Mouse (Mus musculus): ENCODE data around the gene Glb1l. TPM values are rescaled to one million over a fixed set of nuclear protein-coding genes. Genes with fewer than 3 reads are reported as not detected.

Glb1l gene
- polyA plus RNA-seq, 1 experiment from 2014 or later: 19.9 TPM

DNA sequence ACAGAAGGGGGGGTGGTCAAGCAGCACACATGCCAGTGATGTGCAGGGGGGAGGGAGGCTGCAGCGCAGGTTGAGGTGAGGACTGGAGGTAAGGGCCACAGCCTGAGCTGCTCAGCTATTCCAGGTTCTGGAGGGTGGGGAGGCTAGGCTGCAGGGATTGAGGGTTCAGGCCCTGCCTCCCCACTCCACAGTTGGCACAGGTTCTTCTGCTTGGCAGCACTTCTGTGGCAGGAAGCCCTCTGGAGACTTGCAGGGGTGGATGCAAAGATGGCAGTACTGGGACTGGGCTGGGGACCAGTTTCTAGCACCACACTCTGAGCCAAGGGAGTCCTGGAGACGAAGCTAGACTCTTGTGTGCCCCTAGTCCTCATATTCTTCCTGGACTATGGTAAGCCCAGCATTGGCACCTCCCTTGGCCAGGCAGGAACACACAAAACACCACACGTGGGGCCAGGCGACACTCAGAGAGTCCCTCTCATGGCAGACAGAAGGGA, 29.2 kb downstream of the Glb1l start:
- Histone ChIP-seq H3K9me3 (no peaks in the 10 kb centered on the region), H3K4me3 (no peak overlapping the region), H3K27ac (no peak overlapping the region), H3K4me1 (replicated peaks) (peaks cover 34% of the 10 kb centered on the region), H3K27me3 (ENCODE audit: insufficient read depth, poor library complexity, severe bottlenecking) (no peaks in the 10 kb centered on the region), H3K36me3 (peaks cover 68% of the 10 kb centered on the region)
- WGBS: 88% methylated on average over 4 of the region's 4 CpGs
- no peak for DNase-seq (ENCODE audit: low spot score)

DNA sequence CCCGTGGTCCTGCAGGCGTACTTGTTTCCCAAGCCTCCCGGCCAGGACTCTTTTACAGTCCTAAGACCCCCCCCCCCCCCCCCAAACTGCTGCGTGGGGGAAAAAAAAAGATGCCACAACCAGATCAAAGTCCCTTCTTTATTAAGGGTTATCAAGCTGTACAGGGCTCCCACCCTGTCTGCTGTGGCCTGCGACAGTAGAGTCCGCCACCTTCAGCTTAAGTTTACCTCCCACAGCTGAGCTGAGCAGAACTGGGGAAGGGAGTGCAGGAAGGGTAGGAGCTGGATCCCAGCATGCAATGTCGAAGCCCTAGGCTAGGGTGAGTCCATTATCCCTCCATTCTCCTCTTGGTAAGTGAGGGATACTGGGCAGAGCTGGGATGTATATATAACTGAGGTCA, 29.9 kb downstream of the Glb1l start:
- Histone ChIP-seq H3K27me3 (ENCODE audit: insufficient read depth, poor library complexity, severe bottlenecking) (no peaks in the 10 kb centered on the region), H3K4me1 (replicated peaks) (peaks cover 34% of the 10 kb centered on the region), H3K36me3 (peaks cover 68% of the 10 kb centered on the region), H3K27ac (peak overlapping the region; percentile 88), H3K4me3 (peak overlapping the region; percentile 73), H3K9me3 (no peaks in the 10 kb centered on the region)
- DNase-seq (ENCODE audit: low spot score): no peak
- WGBS: 39% methylated on average over 7 of the region's 7 CpGs

DNA sequence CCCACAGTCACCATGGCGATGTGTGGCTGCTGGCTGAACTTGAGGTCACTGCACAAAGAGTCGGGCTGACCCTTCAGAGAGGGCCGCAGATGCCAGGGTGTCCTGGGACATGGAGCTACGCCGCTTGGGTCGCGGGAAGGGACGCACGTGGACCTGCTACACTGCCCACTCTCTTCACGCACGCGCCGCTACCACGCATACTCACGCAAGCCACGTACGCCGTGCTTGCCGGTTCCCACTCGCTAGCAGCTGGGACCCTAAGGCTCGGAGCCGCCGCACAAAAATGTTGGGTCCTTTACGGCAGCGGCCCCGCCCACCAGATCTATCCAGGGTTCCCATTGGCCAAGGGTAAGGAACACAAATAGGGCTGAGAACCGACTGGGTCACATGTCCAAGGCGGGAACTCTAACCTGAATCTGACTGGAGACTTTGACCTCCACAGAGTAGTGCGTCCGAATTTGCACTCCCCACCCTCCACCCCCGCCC, 30.5 kb downstream of the Glb1l start, which contains the start of gene Abcb6:
TSS of gene Abcb6 (minus strand) at position 288 of the 486 bp plus-strand sequence.
- Histone ChIP-seq H3K4me1 (replicated peaks) (peaks cover 34% of the 10 kb centered on the region), H3K9me3 (no peaks in the 10 kb centered on the region), H3K36me3 (peaks cover 68% of the 10 kb centered on the region), H3K4me3 (peak within 1 kb of the TSS; percentile 73), H3K27me3 (ENCODE audit: insufficient read depth, poor library complexity, severe bottlenecking) (no peaks in the 10 kb centered on the region), H3K27ac (peak within 1 kb of the TSS; percentile 88)
- DNase-seq (ENCODE audit: low spot score): peak; percentile 94
- WGBS: under 1% methylated on average over 31 of the region's 31 CpGs

DNA sequence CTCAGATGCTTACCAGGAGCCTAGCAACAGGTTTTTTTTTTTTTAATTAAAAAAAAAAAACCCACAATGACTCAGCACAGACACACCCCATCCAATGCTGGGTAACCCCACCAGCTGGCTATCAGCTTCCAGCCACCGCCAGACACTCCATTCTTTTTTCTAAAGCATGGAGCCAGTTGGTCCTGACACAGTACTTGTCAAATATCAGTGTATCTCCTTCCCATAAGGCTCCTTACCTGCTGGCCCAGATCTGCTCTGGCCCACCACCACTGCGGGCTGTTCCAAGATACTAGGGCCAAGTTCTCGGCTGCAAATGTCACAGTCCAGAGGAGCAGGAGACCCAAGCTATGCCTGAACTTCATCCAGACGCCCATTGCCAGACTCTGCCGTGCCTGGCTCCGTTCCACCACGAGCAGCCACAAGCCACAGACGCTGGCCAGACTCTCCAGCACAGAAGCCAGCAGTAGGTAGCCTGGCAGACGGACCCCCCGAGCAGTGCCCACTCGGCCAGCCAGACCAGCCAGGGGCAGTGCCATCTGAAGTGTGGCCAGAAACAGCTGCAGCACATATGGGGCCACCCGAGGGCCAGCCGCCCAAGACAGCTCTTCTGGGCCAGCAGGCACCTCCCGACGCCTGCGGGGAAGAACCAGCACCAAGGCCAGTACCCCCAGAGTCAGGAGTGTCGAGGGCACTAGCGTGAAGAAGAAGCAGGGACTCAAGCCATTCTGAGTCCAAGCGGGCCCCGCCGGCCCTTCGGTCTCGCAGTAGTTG, 31.1 kb downstream of the Glb1l start:
- Histone ChIP-seq H3K4me1 (replicated peaks) (peaks cover 34% of the 10 kb centered on the region), H3K27ac (peak overlapping the region; percentile 88), H3K36me3 (peaks cover 68% of the 10 kb centered on the region), H3K27me3 (ENCODE audit: insufficient read depth, poor library complexity, severe bottlenecking) (no peaks in the 10 kb centered on the region), H3K9me3 (no peaks in the 10 kb centered on the region), H3K4me3 (peak overlapping the region; percentile 73)
- DNase-seq (ENCODE audit: low spot score): peak; percentile 6
- WGBS: 11% methylated on average over 23 of the region's 23 CpGs

DNA sequence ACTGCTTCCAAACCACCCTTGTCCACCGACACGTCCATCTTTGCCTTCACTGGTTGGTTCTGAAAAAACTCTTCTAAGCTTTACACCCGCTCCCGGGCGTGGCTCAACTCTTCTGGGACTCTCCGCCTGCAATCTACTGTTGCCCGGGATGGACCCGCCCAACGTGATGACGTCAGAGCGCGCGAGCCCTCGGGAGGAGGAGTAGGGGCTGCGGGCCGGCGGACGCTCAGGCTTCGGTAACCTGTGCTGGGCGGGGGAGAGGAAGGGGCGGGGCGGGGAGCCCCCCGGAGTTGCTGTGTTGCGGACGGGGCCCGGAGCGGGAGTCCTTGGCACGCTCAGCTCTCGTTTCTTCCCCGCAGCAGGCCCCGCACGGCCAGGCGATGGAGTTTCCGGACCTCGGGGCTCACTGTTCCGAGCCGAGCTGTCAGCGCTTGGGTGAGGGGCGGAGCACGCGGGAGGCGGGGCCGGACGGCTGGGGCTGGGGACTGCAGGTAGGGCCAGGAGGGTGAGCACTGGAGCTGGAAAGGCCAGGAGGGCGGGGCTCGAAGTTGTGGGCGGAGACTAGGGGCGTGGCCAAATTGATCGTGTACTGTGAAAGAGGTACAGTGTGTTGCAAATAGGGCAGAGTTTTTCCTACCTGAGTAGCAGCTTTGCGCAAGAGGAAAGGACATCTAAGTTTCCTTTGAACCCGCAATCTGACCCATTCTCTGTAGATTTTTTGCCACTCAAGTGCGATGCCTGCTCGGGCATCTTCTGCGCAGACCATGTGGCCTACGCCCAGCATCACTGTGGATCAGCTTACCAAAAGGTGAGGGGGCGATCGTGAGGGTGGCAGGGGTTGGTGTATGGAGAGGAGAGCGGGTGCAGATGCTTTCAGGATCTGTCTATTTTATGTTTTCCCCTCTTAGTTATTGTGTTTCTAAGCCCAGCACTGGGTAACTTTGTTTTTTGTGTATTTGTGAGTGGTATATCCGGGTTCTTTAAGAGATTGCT, 41.8 kb downstream of the Glb1l start, which contains the start of gene Zfand2b:
TSS of gene Zfand2b (plus strand) at position 175 of the 993 bp plus-strand sequence.
- peaks cover 36% of the 10 kb centered on the region for H3K36me3 ChIP-seq
- peaks cover 18% of the 10 kb centered on the region for H3K4me1 ChIP-seq (replicated peaks)
- DNase-seq (ENCODE audit: low spot score): peak; percentile 97
- no peaks in the 10 kb centered on the region for H3K9me3 ChIP-seq
- peak within 1 kb of the TSS; percentile 90 for H3K27ac ChIP-seq
- under 1% methylated on average over 59 of the region's 59 CpGs for whole genome bisulfite sequencing
- peak within 1 kb of the TSS; percentile 82 for H3K4me3 ChIP-seq
- H3K27me3 ChIP-seq (ENCODE audit: insufficient read depth, poor library complexity, severe bottlenecking): no peaks in the 10 kb centered on the region

DNA sequence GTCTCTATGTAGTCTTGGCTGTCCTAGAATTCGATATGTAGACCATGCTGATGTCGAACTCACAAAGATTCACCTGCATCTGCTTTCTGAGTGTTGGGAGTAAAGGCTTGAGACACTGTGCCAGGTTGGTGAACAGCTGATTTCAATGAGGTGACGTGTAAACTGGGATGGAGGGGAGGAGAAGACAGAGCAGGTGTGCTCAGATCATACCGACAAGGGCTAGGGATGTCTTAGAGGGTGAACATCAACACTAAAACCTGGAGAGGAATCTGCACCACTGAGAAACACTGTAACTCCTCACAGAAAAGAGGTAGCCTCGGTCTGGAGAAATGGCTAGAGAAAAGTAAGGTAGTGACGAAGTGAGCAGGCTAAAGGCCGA, 42.5 kb downstream of the Glb1l start:
- H3K27me3 ChIP-seq (ENCODE audit: insufficient read depth, poor library complexity, severe bottlenecking): no peaks in the 10 kb centered on the region
- peaks cover 18% of the 10 kb centered on the region for H3K4me1 ChIP-seq (replicated peaks)
- DNase-seq (ENCODE audit: low spot score): no peak
- H3K4me3 ChIP-seq: peak overlapping the region; percentile 82
- H3K36me3 ChIP-seq: peaks cover 29% of the 10 kb centered on the region
- peak overlapping the region; percentile 90 for H3K27ac ChIP-seq
- no peaks in the 10 kb centered on the region for H3K9me3 ChIP-seq
- WGBS: 6% methylated on average over 7 of the region's 7 CpGs

DNA sequence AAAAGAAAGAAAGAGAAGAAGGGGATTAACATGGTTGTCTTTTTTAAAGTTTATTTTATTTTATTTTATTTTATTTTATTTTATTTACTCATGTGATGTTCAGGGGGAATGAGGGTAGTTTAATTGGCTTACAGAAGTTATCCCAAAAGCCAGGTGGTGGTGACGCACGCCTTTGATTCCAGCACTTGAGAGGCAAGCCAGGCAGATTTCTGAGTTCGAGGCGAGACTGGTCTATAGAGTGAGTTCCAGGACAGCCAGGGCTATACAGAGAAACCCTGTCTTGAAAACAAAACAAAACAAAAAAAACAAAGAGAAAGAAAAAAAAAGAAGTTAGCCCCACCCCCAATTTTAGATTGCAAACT, 50.4 kb downstream of the Glb1l start:
- Histone ChIP-seq H3K9me3 (no peaks in the 10 kb centered on the region), H3K27me3 (ENCODE audit: insufficient read depth, poor library complexity, severe bottlenecking) (no peaks in the 10 kb centered on the region), H3K4me1 (replicated peaks) (no peaks in the 10 kb centered on the region), H3K36me3 (no peaks in the 10 kb centered on the region), H3K27ac (no peak overlapping the region), H3K4me3 (no peak overlapping the region)
- DNase-seq (ENCODE audit: low spot score): no peak
- WGBS: 79% methylated on average over 4 of the region's 4 CpGs

DNA sequence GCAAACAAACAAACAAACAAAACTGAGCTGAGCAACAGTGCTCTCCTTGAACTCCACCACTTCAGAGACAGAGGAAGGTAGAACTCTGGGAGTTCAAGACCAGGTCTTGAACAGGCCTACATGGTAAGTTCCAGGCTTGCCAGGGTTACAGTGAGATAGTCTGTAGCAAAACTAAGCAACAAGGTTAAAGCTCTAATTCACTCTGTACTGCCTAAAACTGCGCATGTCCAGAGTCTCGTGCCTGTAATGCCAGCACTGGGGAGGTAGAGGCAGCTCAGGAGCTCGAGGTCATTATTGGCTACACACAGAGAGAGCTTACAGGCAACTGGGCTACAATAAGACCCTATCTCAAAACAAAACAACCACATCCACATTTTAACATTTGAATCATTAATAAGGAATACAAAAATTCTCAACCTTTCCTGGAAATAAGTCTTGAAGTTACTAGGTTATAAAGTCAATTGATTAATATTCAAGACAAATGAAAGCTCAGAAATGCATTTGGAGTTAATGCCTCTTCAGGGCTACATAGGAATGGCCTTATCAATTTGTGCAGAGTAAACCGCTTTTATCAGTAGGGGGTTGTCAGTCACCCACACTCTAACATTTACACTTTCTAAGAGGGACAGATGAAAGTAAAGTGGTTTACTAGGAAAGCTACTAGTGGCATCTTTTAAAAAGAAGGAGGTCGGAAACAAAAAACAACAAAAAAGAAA, 50.9 kb downstream of the Glb1l start:
- Histone ChIP-seq H3K27me3 (ENCODE audit: insufficient read depth, poor library complexity, severe bottlenecking) (no peaks in the 10 kb centered on the region), H3K4me1 (replicated peaks) (no peaks in the 10 kb centered on the region), H3K9me3 (no peaks in the 10 kb centered on the region), H3K36me3 (no peaks in the 10 kb centered on the region), H3K27ac (no peak overlapping the region), H3K4me3 (no peak overlapping the region)
- DNase-seq (ENCODE audit: low spot score): no peak
- 73% methylated on average over 5 of the region's 5 CpGs for WGBS

DNA sequence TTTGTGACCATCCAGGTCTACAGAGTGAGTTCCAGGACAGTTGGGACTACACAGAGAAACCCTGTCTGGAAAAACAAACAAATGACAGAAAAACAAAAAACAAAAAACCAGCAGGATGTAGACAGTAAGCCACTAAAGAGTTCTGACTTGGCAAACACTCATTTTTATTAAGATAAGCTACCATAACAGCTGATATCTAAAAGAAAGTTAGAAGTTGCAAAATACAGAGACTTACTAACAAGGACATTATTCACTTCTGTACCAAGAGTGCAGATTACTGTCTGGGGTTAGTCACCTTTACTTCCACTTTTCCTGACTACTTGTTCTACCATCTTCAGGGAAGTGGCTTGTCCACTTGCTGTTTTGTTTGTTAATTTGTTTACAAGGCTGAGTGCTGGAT, 51.6 kb downstream of the Glb1l start:
- no peaks in the 10 kb centered on the region for H3K9me3 ChIP-seq
- H3K27ac ChIP-seq: no peak overlapping the region
- no peaks in the 10 kb centered on the region for H3K27me3 ChIP-seq (ENCODE audit: insufficient read depth, poor library complexity, severe bottlenecking)
- H3K4me3 ChIP-seq: no peak overlapping the region
- no peaks in the 10 kb centered on the region for H3K4me1 ChIP-seq (replicated peaks)
- H3K36me3 ChIP-seq: no peaks in the 10 kb centered on the region
- no peak for DNase-seq (ENCODE audit: low spot score)

DNA sequence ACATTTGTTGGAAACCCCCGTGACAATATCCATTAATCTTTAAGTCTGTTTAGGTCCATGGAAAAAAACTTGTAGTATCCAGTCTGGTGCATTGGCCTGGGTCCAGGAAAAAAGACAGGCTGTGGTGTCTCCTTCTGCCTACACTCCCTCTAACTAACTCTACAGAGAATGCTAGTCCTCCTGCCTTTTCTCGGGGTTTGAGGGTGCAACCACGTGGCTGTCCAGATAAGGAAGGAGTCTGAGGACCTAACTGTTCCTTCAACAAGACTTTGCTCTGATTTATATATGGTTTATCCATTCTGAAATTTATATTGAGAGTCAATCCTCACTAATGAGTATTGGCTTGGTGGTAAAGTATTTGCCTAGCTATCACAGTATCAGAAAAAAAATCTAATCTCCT, 54.8 kb downstream of the Glb1l start:
- no peak for DNase-seq (ENCODE audit: low spot score)
- no peaks in the 10 kb centered on the region for H3K27me3 ChIP-seq (ENCODE audit: insufficient read depth, poor library complexity, severe bottlenecking)
- H3K9me3 ChIP-seq: no peaks in the 10 kb centered on the region
- H3K4me1 ChIP-seq (replicated peaks): no peaks in the 10 kb centered on the region
- no peak overlapping the region for H3K27ac ChIP-seq
- no peaks in the 10 kb centered on the region for H3K36me3 ChIP-seq
- no peak overlapping the region for H3K4me3 ChIP-seq
- WGBS: 75% methylated on average over 3 of the region's 3 CpGs

DNA sequence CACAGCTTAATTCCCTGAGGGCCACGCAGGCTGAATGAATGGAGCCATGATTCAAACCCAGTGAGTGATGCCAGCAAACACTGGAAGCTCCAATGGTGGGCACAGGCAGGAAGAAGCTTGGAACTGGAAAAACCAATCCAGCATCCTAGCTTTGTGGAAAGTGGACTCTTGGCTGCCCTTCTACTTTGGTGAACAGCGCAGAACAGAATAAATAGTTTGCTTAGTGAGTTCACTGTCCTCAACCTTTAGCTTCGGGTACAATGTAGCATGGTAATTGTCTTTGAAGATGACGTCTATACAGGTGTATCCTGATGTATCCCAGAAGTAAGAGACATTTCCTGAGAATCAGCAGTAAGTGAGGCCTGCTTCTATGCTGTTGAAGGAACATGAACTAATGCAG, 61.9 kb downstream of the Glb1l start:
- peaks cover 52% of the 10 kb centered on the region for H3K36me3 ChIP-seq
- H3K4me3 ChIP-seq: no peak overlapping the region
- WGBS: 89% methylated on average over 4 of the region's 4 CpGs
- DNase-seq (ENCODE audit: low spot score): no peak
- H3K9me3 ChIP-seq: no peaks in the 10 kb centered on the region
- peaks cover 9% of the 10 kb centered on the region for H3K4me1 ChIP-seq (replicated peaks)
- no peak overlapping the region for H3K27ac ChIP-seq
- no peaks in the 10 kb centered on the region for H3K27me3 ChIP-seq (ENCODE audit: insufficient read depth, poor library complexity, severe bottlenecking)
